Mouse (Mus musculus) liver, adult 2 months (tissue): ENCODE measurements around the gene Dgkz.

Experiments used
- CTCF ChIP-seq: fragments of 200-500 bp; IDR thresholded peaks from 2 replicates; pipeline ENCODE4 v1.5.1; 2011; ENCODE audit warnings: low read depth, low read length, control low read depth
- POLR2A ChIP-seq: fragments of 200-500 bp; IDR thresholded peaks from 2 replicates; pipeline ENCODE4 v1.6.1; 2011; ENCODE audit warnings: low read length, control low read depth; ENCODE audit not compliant: insufficient read depth; ENCODE audit errors: extremely low read depth

GRCm38 (mm10) chr2:91949411-91950274 is 26.0 kb downstream of the Dgkz start:
- TF ChIP-seq POLR2A (no peak), CTCF (no peak)
